Mouse (Mus musculus): ENCODE data around the gene Acadsb. TPM values are rescaled to one million over a fixed set of nuclear protein-coding genes. Genes with fewer than 3 reads are reported as not detected.
"Not testable (repeated sequence)": the region's sequence is repeated elsewhere in the genome, so short reads cannot be mapped to it uniquely, and the experiment has no call there.

Gene Acadsb
- polyA plus RNA-seq, 1 experiment from 2014 or later = 107 TPM

DNA sequence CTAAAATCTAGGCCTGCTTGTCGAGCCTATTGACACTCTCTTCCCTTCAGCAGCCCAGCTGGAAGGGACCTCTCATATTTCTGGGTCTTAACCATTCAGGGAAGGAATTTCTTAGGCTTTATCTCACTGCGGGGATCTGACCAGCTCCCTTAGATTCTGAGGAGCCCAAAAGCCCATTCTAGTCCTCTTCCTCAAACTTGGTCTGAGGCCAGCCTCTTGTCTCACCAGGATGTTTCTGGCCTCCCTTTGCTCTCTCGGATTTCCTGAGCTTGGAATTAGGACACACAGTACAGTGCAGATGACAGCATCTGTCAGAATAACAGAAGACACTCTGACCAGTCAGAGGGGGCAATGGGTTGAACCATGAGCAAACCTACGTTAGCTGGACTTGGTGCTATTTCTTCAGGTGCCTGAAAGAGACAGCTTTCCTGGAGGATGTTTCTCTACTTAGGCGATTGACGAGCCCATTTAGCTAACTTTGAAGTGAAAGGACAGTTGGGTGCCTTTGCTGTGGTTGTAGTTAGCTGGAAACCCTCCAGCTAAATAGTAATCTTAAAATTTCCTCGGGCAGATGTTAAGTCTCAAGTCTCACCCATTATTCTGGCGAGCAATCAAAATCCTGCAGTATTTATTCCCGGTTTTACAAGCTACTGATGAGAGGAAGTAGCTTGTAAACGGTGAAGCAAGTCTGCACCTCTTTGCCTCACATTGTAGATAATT lies 980 bp downstream of the Acadsb start:
- H3K36me3 ChIP-seq (replicated peaks) = no peaks in the 10 kb centered on the region
- peak overlapping the region; percentile 78; the same call in 1 of the 2 replicates for H3K9ac ChIP-seq
- peaks cover 39% of the 10 kb centered on the region for H3K4me1 ChIP-seq
- peak overlapping the region; percentile 72 for H3K4me2 ChIP-seq
- no peak overlapping the region; the same call in 1 of the 2 replicates for H3K27ac ChIP-seq
- 60% methylated on average over 10 of the region's 10 CpGs for WGBS
- H3K27me3 ChIP-seq (replicated peaks) = no peaks in the 10 kb centered on the region
- no peaks in the 10 kb centered on the region for H3K9me3 ChIP-seq
- ATAC-seq (replicated peaks) = no peak
- H3K4me3 ChIP-seq = peak overlapping the region; percentile 97

DNA sequence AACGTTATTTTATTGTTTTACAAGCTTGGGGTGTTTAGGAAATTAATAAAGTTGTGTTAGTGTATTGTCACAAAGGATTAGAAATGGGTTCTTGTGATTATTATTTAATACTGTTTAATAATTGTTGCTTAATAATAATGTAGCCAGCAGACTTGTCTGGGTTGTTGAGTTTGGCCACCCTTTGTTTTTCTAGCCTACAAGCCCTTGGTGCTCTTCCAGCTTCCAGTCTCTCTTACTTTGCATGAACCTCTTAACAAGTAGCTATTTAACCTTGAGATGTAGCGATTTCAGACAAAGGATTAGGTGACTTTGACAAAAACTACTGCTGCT lies 1.5 kb downstream of the Acadsb start:
- H3K27me3 ChIP-seq (replicated peaks) = no peaks in the 10 kb centered on the region
- H3K4me1 ChIP-seq = peaks cover 39% of the 10 kb centered on the region
- H3K9ac ChIP-seq = no peak overlapping the region
- peak overlapping the region; percentile 72; the same call in 1 of the 2 replicates for H3K4me2 ChIP-seq
- H3K9me3 ChIP-seq = no peaks in the 10 kb centered on the region
- H3K27ac ChIP-seq = no peak overlapping the region
- WGBS = 79% methylated on average over 2 of the region's 2 CpGs
- no peak for ATAC-seq (replicated peaks)
- H3K36me3 ChIP-seq (replicated peaks) = no peaks in the 10 kb centered on the region
- no peak overlapping the region for H3K4me3 ChIP-seq

DNA sequence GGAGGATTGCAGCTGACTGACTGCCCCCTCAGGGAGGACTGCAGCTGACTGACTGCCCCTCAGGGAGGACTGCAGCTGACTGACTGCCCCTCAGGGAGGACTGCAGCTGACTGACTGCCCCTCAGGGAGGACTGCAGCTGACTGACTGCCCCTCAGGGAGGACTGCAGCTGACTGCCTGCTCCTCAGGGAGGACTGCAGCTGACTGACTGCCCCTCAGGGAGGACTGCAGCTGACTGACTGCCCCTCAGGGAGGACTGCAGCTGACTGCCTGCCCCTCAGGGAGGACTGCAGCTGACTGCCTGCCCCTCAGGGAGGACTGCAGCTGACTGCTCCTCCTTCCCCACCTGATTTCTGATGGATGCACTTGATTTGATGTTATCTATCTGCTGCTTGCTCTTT lies 6.3 kb downstream of the Acadsb start:
- H3K4me2 ChIP-seq; H3K27ac ChIP-seq; H3K9ac ChIP-seq; H3K9me3 ChIP-seq; H3K4me3 ChIP-seq; H3K27me3 ChIP-seq (replicated peaks); ATAC-seq (replicated peaks); H3K36me3 ChIP-seq (replicated peaks): not testable (repeated sequence)
- H3K4me1 ChIP-seq = peaks cover 11% of the 10 kb centered on the region

DNA sequence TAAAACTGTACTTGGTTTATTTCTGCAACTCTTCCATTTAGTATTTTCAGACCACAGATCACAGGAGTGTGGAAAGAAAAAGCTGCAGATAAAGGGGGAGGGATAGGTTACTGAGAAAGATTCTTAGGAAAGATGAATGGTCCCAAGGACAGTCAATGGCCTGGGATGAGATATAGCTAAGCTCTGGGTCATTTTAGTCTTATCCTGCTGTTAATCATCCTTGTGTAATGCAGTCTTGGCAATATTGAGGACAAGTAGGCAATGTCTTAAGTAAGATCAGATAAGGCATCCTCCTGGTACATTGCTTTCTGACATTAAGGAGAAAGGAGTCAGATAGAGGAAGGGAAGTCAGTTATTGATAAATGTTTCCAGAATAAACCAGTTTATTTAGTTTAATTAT lies 7.2 kb downstream of the Acadsb start:
- Histone ChIP-seq H3K27ac (no peak overlapping the region), H3K4me2 (no peak overlapping the region), H3K27me3 (replicated peaks) (no peaks in the 10 kb centered on the region), H3K9me3 (no peaks in the 10 kb centered on the region), H3K36me3 (replicated peaks) (no peaks in the 10 kb centered on the region), H3K4me1 (0 out of 2 replicates have a peak, but pooled peaks cover 5% of the 10 kb centered on the region), H3K4me3 (no peak overlapping the region), H3K9ac (no peak overlapping the region)
- ATAC-seq (replicated peaks) = no peak

DNA sequence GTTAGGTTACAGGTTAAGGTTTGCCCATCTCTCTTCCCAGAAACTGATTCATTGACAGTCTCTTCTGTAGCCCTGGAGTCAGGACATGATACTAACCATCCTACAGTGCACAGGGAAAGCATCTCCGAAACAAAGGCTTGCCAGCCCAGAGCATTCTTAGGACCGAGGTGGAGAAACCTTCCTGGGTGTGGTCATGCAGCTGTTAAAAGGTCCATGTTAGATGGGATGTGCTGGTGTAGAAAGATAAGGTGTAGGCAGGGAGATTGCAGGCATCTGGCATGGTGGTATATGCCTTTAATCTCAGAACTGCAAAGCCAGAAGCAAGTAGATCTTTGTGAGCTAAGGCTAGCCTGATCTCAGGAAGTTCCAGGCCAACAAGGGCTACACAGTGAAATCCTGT lies 14.5 kb downstream of the Acadsb start:
- Histone ChIP-seq H3K4me2 (no peak overlapping the region), H3K9ac (no peak overlapping the region), H3K9me3 (no peaks in the 10 kb centered on the region), H3K27ac (no peak overlapping the region), H3K4me1 (no peaks in the 10 kb centered on the region), H3K4me3 (no peak overlapping the region), H3K27me3 (replicated peaks) (no peaks in the 10 kb centered on the region), H3K36me3 (replicated peaks) (peaks cover 17% of the 10 kb centered on the region; the same call in 1 of the 2 replicates)
- ATAC-seq (replicated peaks) = no peak
- WGBS = 92% methylated on average over 2 of the region's 2 CpGs

DNA sequence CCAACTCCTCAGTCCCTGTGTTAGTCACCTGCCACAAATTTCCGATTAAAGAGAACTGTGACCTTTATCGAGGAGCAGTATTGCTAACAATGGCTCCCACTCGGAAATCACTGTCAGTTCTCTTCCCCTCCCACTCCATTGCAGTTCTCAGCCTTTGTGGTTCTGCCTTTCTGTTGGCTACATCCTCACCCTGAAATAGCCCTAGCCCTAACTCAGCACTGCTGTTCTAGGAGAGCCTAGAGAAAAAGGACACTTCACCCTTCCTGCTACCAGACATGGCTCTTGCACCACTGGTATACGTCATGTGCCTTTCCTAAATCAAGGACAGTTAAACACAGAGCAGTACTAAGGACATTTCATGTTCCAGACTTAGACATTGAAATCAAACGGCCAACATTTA lies 16.9 kb downstream of the Acadsb start:
- no peak overlapping the region for H3K4me2 ChIP-seq
- peaks cover 32% of the 10 kb centered on the region for H3K36me3 ChIP-seq (replicated peaks)
- H3K27me3 ChIP-seq (replicated peaks) = no peaks in the 10 kb centered on the region
- whole genome bisulfite sequencing = 87% methylated on average over 5 of the region's 5 CpGs
- no peak overlapping the region for H3K4me3 ChIP-seq
- H3K9ac ChIP-seq = no peak overlapping the region
- H3K4me1 ChIP-seq = no peaks in the 10 kb centered on the region
- ATAC-seq (replicated peaks) = no peak
- no peak overlapping the region for H3K27ac ChIP-seq
- H3K9me3 ChIP-seq = no peaks in the 10 kb centered on the region

DNA sequence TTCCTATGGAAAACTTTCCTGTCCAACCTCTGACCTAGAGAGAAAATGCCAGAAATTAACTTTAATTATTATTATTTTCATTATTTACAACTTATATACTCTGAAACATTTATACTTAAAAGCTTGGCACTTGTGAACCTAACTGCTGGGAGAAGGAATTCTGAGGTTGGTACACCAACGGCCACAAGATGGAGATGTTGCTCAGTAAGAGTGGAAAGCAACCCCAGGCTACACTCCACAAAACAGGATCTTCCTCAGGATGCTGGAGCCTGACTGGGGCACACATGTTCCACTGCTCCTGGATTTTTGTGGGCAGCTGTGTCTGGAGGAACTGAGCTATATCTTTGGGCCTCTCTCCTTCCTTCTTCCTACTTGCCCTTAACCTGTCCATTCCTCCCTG lies 21.8 kb downstream of the Acadsb start:
- no peak for ATAC-seq (replicated peaks)
- no peak overlapping the region for H3K4me3 ChIP-seq
- no peak overlapping the region for H3K4me2 ChIP-seq
- no peaks in the 10 kb centered on the region for H3K27me3 ChIP-seq (replicated peaks)
- WGBS = 15% methylated on average over 1 of the region's 1 CpGs
- no peak overlapping the region for H3K27ac ChIP-seq
- H3K9me3 ChIP-seq = no peaks in the 10 kb centered on the region
- peaks cover 35% of the 10 kb centered on the region for H3K36me3 ChIP-seq (replicated peaks)
- no peak overlapping the region for H3K9ac ChIP-seq
- no peaks in the 10 kb centered on the region for H3K4me1 ChIP-seq

DNA sequence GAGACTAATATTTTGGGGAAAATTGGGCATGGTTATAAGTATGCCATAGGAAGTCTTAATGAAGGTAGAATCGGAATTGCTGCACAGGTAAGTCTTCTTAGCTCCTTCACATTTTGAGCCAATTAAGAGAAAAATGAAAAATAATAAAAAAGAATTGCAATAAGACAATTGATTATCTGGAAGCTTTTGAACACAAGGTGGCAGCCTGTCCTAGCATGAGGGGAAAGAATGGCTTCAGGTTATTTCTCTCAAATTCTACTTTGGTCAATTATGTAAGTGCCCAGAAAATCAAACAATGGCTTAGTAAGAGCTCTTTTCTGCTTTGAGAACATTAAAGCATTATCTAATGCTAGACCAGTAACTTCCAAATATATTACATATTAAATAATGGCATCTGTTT lies 23.9 kb downstream of the Acadsb start:
- H3K4me3 ChIP-seq = no peak overlapping the region
- ATAC-seq (replicated peaks) = no peak

DNA sequence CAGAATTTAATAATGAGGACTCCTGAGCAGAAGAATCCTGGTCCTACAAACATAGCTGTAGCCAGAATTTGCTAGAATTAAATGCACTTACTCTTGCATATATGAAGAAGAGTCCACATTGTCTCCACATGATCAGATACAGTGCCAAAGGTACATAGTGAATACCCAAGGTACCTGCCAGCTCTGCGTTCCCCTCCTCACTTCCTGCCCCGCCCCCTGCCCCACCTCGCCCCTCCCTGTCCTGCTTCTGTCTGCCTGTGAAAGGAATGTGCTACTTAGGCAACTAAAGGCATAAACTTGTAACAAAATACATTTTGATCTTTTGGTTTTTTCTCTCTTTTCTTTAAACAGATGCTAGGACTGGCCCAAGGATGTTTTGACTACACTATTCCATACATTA lies 26.6 kb downstream of the Acadsb start:
- no peak overlapping the region for H3K27ac ChIP-seq
- H3K4me2 ChIP-seq = no peak overlapping the region
- H3K36me3 ChIP-seq (replicated peaks) = peaks cover 18% of the 10 kb centered on the region
- no peaks in the 10 kb centered on the region for H3K27me3 ChIP-seq (replicated peaks)
- no peak for ATAC-seq (replicated peaks)
- no peaks in the 10 kb centered on the region for H3K4me1 ChIP-seq
- 61% methylated on average over 3 of the region's 3 CpGs for WGBS
- H3K4me3 ChIP-seq = no peak overlapping the region
- no peaks in the 10 kb centered on the region for H3K9me3 ChIP-seq
- H3K9ac ChIP-seq = no peak overlapping the region

More for the DNA sequence above, 23.9 kb downstream of the Acadsb start:
- WGBS = 76% methylated on average over 1 of the region's 1 CpGs
- Histone ChIP-seq H3K4me1 (no peaks in the 10 kb centered on the region), H3K4me2 (no peak overlapping the region), H3K27me3 (replicated peaks) (no peaks in the 10 kb centered on the region), H3K27ac (no peak overlapping the region), H3K9me3 (no peaks in the 10 kb centered on the region), H3K36me3 (replicated peaks) (peaks cover 27% of the 10 kb centered on the region), H3K9ac (no peak overlapping the region)

DNA sequence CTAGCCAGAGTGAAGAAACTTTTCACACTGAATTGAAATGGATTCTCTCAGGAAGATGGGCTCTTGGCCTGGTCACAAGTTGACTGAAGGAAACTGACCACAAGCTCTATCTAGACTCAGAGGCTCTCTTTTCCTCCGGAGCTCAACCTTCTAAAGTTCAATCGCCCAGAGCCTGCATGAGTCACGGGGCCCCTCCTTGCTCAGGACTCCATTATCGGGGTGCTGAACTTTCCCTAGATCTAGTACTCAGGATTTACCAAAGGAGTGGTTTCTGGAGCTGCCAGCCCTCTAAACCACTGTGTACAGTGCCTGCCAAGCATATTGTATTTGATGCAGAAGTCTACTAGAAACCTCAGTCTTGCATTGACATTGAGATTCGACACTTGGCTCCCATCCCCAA lies 46.3 kb downstream of the Acadsb start:
- H3K9me3 ChIP-seq = no peaks in the 10 kb centered on the region
- H3K4me1 ChIP-seq = no peaks in the 10 kb centered on the region
- H3K27ac ChIP-seq = no peak overlapping the region
- no peak overlapping the region for H3K9ac ChIP-seq
- 86% methylated on average over 5 of the region's 5 CpGs for WGBS
- H3K4me3 ChIP-seq = no peak overlapping the region
- ATAC-seq (replicated peaks) = no peak
- H3K4me2 ChIP-seq = no peak overlapping the region
- no peaks in the 10 kb centered on the region for H3K36me3 ChIP-seq (replicated peaks)
- no peaks in the 10 kb centered on the region for H3K27me3 ChIP-seq (replicated peaks)

DNA sequence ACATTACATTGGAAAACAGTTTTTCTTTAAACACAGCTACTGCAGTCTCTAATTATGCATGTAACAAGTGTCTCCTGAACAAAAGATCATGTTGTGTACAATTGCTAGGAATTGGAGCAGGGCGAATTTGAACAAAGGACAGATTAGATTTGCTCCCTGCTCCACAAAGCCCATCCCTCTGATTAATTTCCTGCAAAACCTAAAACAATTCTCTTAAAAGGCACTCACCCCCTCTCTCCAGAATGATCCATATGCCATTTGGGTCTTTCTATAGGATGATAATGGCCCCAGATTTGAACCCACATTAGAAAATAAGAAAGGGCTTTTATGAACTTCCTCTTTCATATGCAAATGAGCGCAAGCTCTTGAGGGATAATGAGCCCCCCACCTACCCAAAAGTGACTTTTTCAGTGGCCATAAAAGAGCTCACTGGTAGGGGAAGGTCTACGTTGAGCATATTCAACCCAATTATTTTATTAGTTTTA lies 54.8 kb downstream of the Acadsb start:
- no peak overlapping the region for H3K9ac ChIP-seq
- no peak for ATAC-seq (replicated peaks)
- 7% methylated on average over 3 of the region's 3 CpGs for WGBS
- no peaks in the 10 kb centered on the region for H3K36me3 ChIP-seq (replicated peaks)
- no peaks in the 10 kb centered on the region for H3K27me3 ChIP-seq (replicated peaks)
- H3K4me1 ChIP-seq = peaks cover 14% of the 10 kb centered on the region
- no peak overlapping the region for H3K4me2 ChIP-seq
- H3K9me3 ChIP-seq = no peaks in the 10 kb centered on the region
- H3K4me3 ChIP-seq = no peak overlapping the region
- no peak overlapping the region for H3K27ac ChIP-seq

DNA sequence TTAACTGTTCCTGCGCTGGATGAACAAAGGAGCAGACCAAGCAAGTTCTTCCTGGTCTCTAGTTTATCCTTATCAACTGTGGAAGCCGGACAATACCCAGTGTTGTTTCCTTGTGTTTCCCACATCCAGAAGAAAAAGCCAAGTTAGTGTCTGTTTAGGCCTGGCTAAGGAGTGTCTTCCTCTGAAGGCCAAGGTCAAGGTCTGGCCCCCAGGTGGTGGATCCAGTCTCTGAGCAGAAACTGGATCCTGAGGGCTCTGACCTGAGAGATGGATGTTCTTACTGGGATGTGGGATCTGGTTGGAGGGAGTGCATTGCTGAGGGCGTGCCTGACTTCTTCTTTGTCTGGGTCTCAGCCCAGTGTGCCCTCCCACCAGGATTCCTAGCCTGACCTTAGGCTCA lies 55.3 kb downstream of the Acadsb start:
- H3K4me1 ChIP-seq = peaks cover 14% of the 10 kb centered on the region
- no peak overlapping the region for H3K9ac ChIP-seq
- no peaks in the 10 kb centered on the region for H3K27me3 ChIP-seq (replicated peaks)
- H3K4me3 ChIP-seq = no peak overlapping the region
- no peak for ATAC-seq (replicated peaks)
- H3K36me3 ChIP-seq (replicated peaks) = no peaks in the 10 kb centered on the region
- no peaks in the 10 kb centered on the region for H3K9me3 ChIP-seq
- H3K4me2 ChIP-seq = no peak overlapping the region
- 36% methylated on average over 3 of the region's 3 CpGs for WGBS
- no peak overlapping the region for H3K27ac ChIP-seq

DNA sequence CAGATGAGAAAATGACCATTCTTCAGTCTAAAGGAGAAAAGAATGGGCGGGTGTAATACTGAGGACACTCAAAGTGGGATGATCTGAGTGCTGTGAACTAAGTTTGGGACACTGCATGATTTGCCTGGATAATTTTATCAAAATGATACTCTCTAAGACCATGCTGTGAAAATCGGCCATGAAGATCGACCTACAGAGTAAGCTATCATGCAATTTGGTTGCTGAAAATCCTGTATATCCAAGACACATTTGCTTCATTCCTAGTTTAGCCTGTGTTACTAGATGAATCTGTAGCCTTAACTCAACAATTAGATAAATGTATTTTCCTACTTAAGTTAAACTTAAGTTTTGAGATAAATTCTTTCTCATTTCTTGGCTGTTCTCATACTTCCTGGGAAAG lies 56.9 kb downstream of the Acadsb start:
- ATAC-seq (replicated peaks) = no peak
- no peaks in the 10 kb centered on the region for H3K9me3 ChIP-seq
- 91% methylated on average over 3 of the region's 3 CpGs for WGBS
- H3K4me2 ChIP-seq = no peak overlapping the region
- H3K4me1 ChIP-seq = peaks cover 14% of the 10 kb centered on the region
- H3K9ac ChIP-seq = no peak overlapping the region
- H3K27ac ChIP-seq = no peak overlapping the region
- H3K4me3 ChIP-seq = no peak overlapping the region
- H3K36me3 ChIP-seq (replicated peaks) = no peaks in the 10 kb centered on the region
- no peaks in the 10 kb centered on the region for H3K27me3 ChIP-seq (replicated peaks)
